Mouse (Mus musculus) heart, adult 8-10 months (tissue): ENCODE measurements around the gene Cnr2. TPM values are rescaled to one million over a fixed set of nuclear protein-coding genes. Genes with fewer than 3 reads are reported as not detected.
A peak's percentile ranks its signal among the peaks of the same experiment; 100 is the strongest.
"Not testable (repeated sequence)": the region's sequence is repeated elsewhere in the genome, so short reads cannot be mapped to it uniquely, and the experiment has no call there.

Experiments
- DNase-seq: peaks from one replicate; pipeline ENCODE4 v3.0.0; 2022; ENCODE audit warnings: low spot score
- total RNA-seq, 4 experiments: library from RNA; stranded (reverse); gene quantifications; 2 replicates each; pipeline ENCODE4 v1.2.4; 2022

Gene Cnr2
- total RNA-seq, 4 experiments from 2014 or later: 0.22 to 0.57 (median 0.36) TPM

GRCm38 (mm10) chr4:135934708-135935500, 39.7 kb downstream of the Cnr2 start:
- DNase-seq: no peak

GRCm38 (mm10) chr4:135935502-135935901, 40.3 kb downstream of the Cnr2 start:
- no peak for DNase-seq

GRCm38 (mm10) chr4:135938858-135939257, 43.7 kb downstream of the Cnr2 start:
- DNase-seq: no peak

- DNase-seq: not testable (repeated sequence)
Measured at GRCm38 (mm10) chr4:135941026-135941425, 45.8 kb downstream of the Cnr2 start.

GRCm38 (mm10) chr4:135942193-135942592, 47.0 kb downstream of the Cnr2 start:
- no peak for DNase-seq

- DNase-seq: peak; percentile 40
Measured at GRCm38 (mm10) chr4:135943389-135943788, 48.2 kb downstream of the Cnr2 start.

- no peak for DNase-seq
Measured at GRCm38 (mm10) chr4:135945706-135946105, 50.5 kb downstream of the Cnr2 start.

GRCm38 (mm10) chr4:135946278-135946658, 51.1 kb downstream of the Cnr2 start, which contains the start of gene Hmgcl:
Gene Hmgcl, plus strand, starts transcription at chr4:135946448.
- peak; percentile 97 for DNase-seq

GRCm38 (mm10) chr4:135946659-135947301, 51.6 kb downstream of the Cnr2 start:
- DNase-seq: no peak

- peak; percentile 51 for DNase-seq
Measured at GRCm38 (mm10) chr4:135948142-135948541, 52.9 kb downstream of the Cnr2 start.

GRCm38 (mm10) chr4:135949475-135949874, 54.3 kb downstream of the Cnr2 start:
- peak; percentile 49 for DNase-seq

GRCm38 (mm10) chr4:135949911-135950310, 54.7 kb downstream of the Cnr2 start:
- no peak for DNase-seq

GRCm38 (mm10) chr4:135950365-135950764, 55.2 kb downstream of the Cnr2 start:
- no peak for DNase-seq

- no peak for DNase-seq
Measured at GRCm38 (mm10) chr4:135951505-135951904, 56.3 kb downstream of the Cnr2 start.

- DNase-seq: no peak
Measured at GRCm38 (mm10) chr4:135953179-135953578, 58.0 kb downstream of the Cnr2 start.

GRCm38 (mm10) chr4:135954241-135954640, 59.0 kb downstream of the Cnr2 start:
- DNase-seq: peak; percentile 71

GRCm38 (mm10) chr4:135955886-135956285, 60.7 kb downstream of the Cnr2 start:
- DNase-seq: no peak

GRCm38 (mm10) chr4:135958354-135958753, 63.2 kb downstream of the Cnr2 start:
- DNase-seq: no peak

- peak; percentile 77 for DNase-seq
Measured at GRCm38 (mm10) chr4:135960717-135961116, 65.5 kb downstream of the Cnr2 start.

- no peak for DNase-seq
Measured at GRCm38 (mm10) chr4:135961709-135962108, 66.5 kb downstream of the Cnr2 start.

- no peak for DNase-seq
Measured at GRCm38 (mm10) chr4:135962198-135962597, 67.0 kb downstream of the Cnr2 start.

GRCm38 (mm10) chr4:135962946-135963345, 67.8 kb downstream of the Cnr2 start:
- DNase-seq: no peak
